Mouse (Mus musculus): ENCODE results near the gene Tat.
"Not testable (repeated sequence)": the region's sequence is repeated elsewhere in the genome, so short reads cannot be mapped to it uniquely, and the experiment has no call there.

The Tat gene

GRCm38 (mm10) chr8:109982386-109983105, 7.7 kb upstream of the Tat start:
- no peak for DNase-seq (ENCODE audit: low spot score in 2 of 2)

- no peak for DNase-seq (ENCODE audit: low spot score in 2 of 2)
Measured at GRCm38 (mm10) chr8:109983944-109984343, 6.3 kb upstream of the Tat start.

- no peak for DNase-seq (ENCODE audit: low spot score in 2 of 2)
Measured at GRCm38 (mm10) chr8:109986384-109986783, 3.9 kb upstream of the Tat start.

- no peak for DNase-seq (ENCODE audit: low spot score in 2 of 2)
Measured at GRCm38 (mm10) chr8:109987776-109988175, 2.5 kb upstream of the Tat start.

- no peak for DNase-seq (ENCODE audit: low spot score in 2 of 2)
Measured at GRCm38 (mm10) chr8:109989151-109989550, 1.1 kb upstream of the Tat start.

GRCm38 (mm10) chr8:109992166-109992565, 1.9 kb downstream of the Tat start:
- no peak for DNase-seq (ENCODE audit: low spot score in 2 of 2)

GRCm38 (mm10) chr8:109992951-109993350, 2.7 kb downstream of the Tat start:
- DNase-seq (ENCODE audit: low spot score in 2 of 2) = no peak

GRCm38 (mm10) chr8:109997381-109997780, 7.1 kb downstream of the Tat start:
- DNase-seq (ENCODE audit: low spot score in 2 of 2) = no peak

GRCm38 (mm10) chr8:109998066-109998465, 7.8 kb downstream of the Tat start:
- DNase-seq (ENCODE audit: low spot score in 2 of 2) = no peak

- DNase-seq (ENCODE audit: low spot score in 2 of 2) = no peak
Measured at GRCm38 (mm10) chr8:109999974-110000373, 9.7 kb downstream of the Tat start.

GRCm38 (mm10) chr8:110002953-110003352, 12.7 kb downstream of the Tat start:
- no peak for DNase-seq (ENCODE audit: low spot score in 2 of 2)

GRCm38 (mm10) chr8:110004300-110004699, 14.1 kb downstream of the Tat start:
- no peak for DNase-seq (ENCODE audit: low spot score in 2 of 2)

- DNase-seq (ENCODE audit: low spot score in 2 of 2) = no peak
Measured at GRCm38 (mm10) chr8:110006312-110007023, 16.2 kb downstream of the Tat start.

GRCm38 (mm10) chr8:110008228-110008994, 18.2 kb downstream of the Tat start:
- DNase-seq (ENCODE audit: low spot score in 2 of 2) = no peak

- DNase-seq (ENCODE audit: low spot score in 2 of 2) = no peak
Measured at GRCm38 (mm10) chr8:110008995-110009446, 18.8 kb downstream of the Tat start.

GRCm38 (mm10) chr8:110010868-110011267, 20.6 kb downstream of the Tat start:
- peak; percentile 9 to 21 for DNase-seq (ENCODE audit: low spot score in 2 of 2)

GRCm38 (mm10) chr8:110022081-110022480, 31.8 kb downstream of the Tat start:
- DNase-seq (ENCODE audit: low spot score in 2 of 2) = no peak

- no peak for DNase-seq (ENCODE audit: low spot score in 2 of 2)
Measured at GRCm38 (mm10) chr8:110022768-110023344, 32.6 kb downstream of the Tat start.

- DNase-seq (ENCODE audit: low spot score in 2 of 2) = not testable (repeated sequence)
Measured at GRCm38 (mm10) chr8:110033771-110034170, 43.5 kb downstream of the Tat start.

GRCm38 (mm10) chr8:110034331-110034730, 44.1 kb downstream of the Tat start:
- no peak for DNase-seq (ENCODE audit: low spot score in 2 of 2)

- no peak for DNase-seq (ENCODE audit: low spot score in 2 of 2)
Measured at GRCm38 (mm10) chr8:110036156-110036555, 45.9 kb downstream of the Tat start.

- no peak for DNase-seq (ENCODE audit: low spot score in 2 of 2)
Measured at GRCm38 (mm10) chr8:110039216-110039615, 49.0 kb downstream of the Tat start.
